Mouse (Mus musculus) mouse embryonic stem cell (cell line): ENCODE results near the gene Abat.

Experiments used
- in situ Hi-C, 2 experiments: fragments of 300-500 bp; cut with MboI; formaldehyde crosslinking; loops; 1 replicate in 1 of 2; 3 replicates in 1 of 2; pipeline ENCODE4 v1.14.3; 2019 to 2020; ENCODE audit warnings: low sequenced_read_pairs in 2 of 2, low pct_unique_long_range_greater_than_20kb in 1 of 2, mixed read lengths in 1 of 2; ENCODE audit not compliant: unreplicated experiment in 1 of 2

The Abat gene

DNA sequence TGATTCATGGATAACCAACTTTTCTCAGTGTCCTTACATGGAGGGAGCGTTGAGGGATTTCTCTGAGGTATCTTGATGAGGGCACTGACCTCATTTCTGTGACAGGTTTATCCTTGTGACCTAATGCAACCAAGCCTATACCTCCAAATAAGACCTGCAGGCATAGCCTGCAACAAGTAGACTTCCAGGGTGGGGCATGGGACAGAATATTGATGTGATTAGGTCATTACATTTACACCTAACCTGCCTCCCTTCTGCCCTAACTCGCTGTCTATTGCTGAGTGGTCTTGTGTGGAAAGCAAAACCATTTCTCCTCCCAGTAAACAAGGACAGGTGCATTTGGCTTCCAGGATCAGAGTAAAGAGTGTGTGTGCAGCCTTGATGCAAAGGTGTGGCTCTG, 52.3 kb downstream of the Abat start:
- in situ Hi-C loops, result no loop called here

DNA sequence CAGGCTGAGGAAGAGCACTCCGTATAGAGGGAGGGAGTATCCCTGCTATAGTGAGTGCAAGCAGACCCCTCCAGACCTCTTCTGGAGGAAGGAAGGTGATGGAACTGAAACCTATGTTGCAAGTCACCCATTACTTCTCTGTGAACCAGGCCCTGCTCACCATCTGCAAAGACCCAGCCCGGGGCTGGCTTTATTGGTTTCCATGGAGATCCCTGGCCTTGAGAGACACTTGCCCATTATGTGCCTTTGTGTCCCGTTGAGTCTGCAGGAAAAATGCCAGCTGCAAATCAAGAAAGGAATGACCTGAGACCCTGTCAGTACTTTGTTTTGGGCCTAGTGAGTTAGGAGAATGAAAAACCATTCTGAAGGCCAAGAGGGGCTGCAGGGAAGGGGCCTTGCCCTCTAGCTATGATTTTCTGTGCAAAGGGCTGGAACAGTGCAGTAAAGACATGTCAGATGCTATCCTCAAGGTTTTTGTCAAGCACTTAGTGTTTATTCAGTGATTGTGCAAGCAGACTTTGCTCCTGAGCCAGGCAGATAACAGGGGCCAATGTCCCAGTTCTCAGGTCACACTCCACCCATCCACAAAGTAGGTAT, 53.0 kb downstream of the Abat start:
- in situ Hi-C loops, result no loop called here

- in situ Hi-C loops, result no loop called here
These were observed 55.7 kb downstream of the Abat start for GRCm38 (mm10) chr16:8568881-8569280.

DNA sequence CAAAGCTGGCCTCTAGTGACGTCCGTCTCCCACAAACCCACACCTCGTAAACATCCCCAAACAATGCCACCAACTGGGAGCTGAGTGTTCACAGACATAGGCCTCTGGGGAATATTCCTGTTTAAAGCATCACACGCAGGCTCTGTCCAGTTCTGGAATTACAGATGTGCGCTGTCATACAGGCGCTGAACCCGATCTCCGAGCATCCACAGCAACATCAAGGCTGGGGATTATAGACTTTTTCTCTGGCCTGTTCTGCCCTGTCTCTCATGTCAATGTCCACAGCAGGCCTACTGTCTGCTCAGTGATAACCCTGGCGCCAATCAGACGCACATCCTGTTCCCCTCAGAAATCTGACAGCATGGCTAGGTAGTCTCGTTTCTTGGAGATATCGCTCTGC, 57.1 kb downstream of the Abat start:
- in situ Hi-C loops, result no loop called here

DNA sequence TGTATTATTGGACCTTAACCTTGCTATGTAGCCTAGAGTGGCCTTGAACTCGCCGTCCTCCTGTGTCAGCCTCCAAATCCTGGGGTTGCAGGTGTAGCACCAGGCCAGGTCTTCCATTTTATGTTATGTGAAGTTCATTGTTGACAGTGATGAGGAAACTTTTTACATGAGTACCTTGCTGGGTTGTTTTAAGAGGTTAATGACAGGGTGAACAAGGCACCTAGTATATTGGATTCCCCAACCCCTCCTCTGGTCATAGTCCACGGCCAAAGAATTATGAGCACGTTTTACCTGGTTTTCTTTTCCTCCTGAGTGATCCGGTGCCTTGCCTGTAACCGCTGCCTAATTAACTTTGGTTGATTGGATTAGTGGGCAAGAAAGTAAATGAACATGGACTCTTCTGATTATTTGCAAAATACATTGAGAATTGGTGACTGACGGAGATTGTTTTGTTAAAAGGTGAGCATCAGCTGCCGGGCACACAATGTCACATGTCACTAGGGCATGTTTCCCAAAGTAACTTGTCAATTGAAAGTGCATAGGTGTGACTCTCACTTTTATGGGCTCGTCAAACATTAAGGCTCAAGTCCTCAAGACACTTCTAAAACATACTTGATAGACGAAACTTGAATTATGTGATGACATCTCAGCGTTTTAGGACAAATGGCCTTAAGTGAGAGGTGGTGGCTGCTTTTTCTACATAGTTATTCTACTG, 57.8 kb downstream of the Abat start:
- in situ Hi-C loops, result no loop called here

- in situ Hi-C loops, result no loop called here
These were observed 59.8 kb downstream of the Abat start for GRCm38 (mm10) chr16:8573041-8573440.

DNA sequence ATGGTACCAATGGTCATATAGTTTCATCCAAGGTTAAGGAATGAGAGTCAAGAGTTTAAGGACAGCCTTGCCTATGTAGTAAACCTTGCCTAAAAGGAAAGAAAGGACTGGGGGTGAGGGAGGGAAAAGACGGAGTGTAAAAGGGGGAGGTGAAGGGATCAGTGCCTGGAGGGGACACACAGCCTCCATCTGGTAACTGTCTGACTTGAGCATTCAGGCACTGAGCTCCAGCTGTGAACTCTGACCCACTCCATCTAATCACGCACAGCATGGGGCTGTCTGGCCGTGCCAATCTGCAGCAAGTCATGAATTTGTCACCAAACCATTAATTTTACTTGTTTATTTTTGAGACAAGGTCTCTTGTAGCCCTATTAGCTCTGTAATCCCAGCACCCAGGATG, 60.5 kb downstream of the Abat start:
- in situ Hi-C loops, result no loop called here

DNA sequence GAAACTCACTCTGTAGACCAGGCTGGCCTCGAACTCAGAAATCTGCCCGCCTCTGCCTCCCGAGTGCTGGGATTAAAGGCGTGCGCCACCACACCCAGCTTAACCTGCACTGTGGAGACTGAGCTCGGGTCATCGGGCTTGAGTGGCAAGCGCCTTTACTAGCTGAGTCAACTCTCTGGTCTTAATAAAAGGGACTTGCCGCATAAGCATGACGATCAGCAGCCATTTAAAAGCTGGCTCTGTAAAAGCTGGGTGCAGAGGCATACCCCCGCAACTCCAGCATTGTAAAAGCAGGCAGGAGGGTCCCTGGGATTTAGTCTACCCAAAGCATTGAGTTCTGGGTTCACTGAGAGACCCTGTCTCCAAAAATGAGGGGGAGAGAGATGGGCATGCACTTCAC, 61.1 kb downstream of the Abat start:
- in situ Hi-C loops, result no loop called here

GRCm38 (mm10) chr16:8576111-8576510, 62.9 kb downstream of the Abat start:
- in situ Hi-C loops, result no loop called here

GRCm38 (mm10) chr16:8576901-8577300, 63.7 kb downstream of the Abat start:
- in situ Hi-C loops, result no loop called here

GRCm38 (mm10) chr16:8578326-8578725, 65.1 kb downstream of the Abat start:
- in situ Hi-C loops, result no loop called here

DNA sequence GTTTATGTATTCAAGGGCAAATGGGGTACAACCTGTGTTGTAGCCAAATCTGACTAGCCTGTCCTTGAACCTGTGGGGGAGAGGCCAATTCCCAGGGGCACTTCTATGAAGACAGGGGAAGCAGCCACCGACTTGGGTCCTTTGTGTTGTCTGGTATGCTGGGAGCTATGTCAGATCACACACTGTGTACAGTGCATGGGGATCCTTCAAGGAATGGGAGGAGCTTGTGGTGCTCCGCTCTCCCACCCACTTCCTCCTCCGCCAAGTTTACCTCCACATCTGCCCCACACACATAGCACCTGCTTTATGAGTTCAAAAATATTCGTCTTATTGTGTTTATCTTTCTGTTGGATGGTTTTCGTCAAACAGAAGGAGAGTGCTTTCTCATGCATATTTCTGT, 66.3 kb downstream of the Abat start:
- in situ Hi-C loops, result no loop called here

DNA sequence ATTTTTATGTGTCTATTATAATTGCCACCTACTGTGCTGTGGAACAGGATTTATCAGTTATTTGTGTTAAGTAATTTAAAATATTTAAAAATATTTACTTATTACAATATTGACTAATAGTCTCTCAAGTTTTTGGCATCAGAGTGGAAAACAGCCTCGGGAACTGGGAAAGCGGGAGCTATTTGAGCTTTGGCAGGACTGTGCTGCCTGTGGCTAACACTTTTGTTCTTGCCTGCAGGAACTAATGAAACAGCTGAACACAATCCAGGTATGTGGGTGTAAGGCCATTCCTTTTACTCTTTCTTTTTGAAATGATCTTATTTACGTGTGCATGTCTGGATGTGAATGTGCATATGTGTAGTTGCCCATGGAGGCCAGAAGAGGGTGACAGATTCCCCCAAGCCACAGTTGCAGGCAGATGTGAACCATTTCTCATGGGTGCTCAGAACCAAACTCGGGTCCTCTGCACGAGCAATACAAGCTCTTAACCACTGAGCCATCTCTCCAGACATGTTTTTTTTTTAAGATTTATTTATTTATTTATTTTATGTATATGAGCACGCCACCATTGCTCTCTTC, 68.5 kb downstream of the Abat start:
- in situ Hi-C loops, result no loop called here

- in situ Hi-C loops, result no loop called here
These were observed 69.5 kb downstream of the Abat start for GRCm38 (mm10) chr16:8582579-8583295.

DNA sequence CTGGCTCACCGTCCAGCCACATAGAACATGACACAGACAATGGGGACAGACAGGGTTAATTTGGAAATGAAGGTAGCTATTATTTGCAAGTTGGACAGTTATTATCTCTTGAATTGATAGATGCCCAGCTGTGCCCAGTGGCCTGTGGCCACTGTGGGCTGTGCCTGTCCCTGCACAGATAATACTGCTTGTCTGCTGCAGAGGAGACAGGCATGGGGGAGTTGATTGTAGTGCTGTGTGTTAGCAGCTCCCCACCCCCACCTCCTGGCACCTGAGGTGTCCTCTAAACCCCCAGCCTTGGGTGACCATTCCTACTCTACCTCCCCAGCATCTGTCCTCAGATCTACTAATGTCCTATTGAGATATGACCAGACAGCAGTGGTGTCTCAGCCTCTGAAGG, 71.0 kb downstream of the Abat start:
- in situ Hi-C loops, result no loop called here

DNA sequence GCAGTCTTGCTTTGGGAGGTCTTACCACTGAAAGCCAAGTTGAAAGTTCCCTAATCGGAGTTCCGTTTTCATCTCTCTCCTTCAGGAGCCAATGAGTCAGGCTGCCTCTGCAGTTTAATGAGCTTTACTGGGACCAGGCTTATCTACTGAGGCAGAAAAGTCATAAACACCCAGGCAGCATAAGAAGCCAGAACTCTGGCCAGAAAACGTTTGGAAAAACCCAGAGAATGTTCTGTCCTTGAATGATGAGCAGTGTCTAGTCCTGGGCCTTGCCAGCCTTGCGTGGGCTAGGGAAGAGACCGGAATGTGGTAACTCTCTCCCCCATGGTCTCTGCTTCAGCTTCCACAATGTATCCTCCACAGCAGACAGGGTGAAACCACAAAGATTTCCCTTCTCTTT, 71.8 kb downstream of the Abat start:
- in situ Hi-C loops, result no loop called here

DNA sequence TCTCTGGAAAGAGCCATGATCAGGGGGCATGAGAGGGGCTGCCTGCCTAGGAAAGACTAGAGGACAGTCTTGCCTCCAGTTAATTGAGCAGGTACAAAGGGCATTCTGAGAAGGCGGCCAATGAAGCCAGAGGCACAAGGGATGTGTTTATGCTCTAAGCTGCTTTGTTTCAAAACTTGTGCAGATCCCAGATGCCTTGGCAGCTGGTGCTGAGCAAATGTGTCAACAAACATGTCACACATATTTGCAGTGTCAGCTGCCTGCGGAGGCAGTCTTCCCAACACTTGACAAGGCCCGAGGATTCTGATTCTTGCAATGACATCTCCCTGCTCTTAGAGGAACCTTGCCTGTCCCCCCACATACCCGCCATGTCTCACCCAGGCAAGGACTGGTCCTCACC, 82.2 kb downstream of the Abat start:
- in situ Hi-C loops, result no loop called here

DNA sequence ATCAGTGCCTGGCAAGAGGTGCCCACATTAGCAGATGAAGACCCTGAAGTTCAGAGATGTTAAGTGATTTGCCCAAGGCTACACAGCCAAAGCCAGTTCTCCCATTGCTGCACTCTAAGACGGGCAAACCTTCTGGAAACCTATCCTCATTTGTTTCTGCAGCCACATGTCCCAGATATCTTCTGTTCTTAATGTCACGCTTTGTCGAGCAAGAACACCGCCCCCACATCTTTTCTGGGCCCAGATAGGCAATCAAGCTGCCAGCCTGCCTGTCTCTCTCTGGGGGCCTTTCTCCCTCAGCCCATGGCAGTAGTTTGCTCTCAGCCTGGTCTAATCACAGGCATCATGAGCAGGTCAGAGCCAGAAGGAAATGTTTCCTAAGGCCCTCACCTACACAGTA, 83.1 kb downstream of the Abat start:
- in situ Hi-C loops, result no loop called here

- in situ Hi-C loops, result no loop called here
These were observed 84.3 kb downstream of the Abat start for GRCm38 (mm10) chr16:8597516-8597915.

- in situ Hi-C loops, result no loop called here
These were observed 90.6 kb downstream of the Abat start for GRCm38 (mm10) chr16:8603789-8604188.
